Mouse (Mus musculus) v-Abl transformed pro-B cells (cell line): ENCODE data around the gene Cyb561a3.

ENCODE experiments used
- in situ Hi-C, 2 experiments: fragments of 400-800 bp; cut with MboI; formaldehyde crosslinking; loops; one replicate each; pipeline ENCODE4 v1.15.1; 2025; ENCODE audit not compliant: unreplicated experiment in 2 of 2

The Cyb561a3 gene

DNA sequence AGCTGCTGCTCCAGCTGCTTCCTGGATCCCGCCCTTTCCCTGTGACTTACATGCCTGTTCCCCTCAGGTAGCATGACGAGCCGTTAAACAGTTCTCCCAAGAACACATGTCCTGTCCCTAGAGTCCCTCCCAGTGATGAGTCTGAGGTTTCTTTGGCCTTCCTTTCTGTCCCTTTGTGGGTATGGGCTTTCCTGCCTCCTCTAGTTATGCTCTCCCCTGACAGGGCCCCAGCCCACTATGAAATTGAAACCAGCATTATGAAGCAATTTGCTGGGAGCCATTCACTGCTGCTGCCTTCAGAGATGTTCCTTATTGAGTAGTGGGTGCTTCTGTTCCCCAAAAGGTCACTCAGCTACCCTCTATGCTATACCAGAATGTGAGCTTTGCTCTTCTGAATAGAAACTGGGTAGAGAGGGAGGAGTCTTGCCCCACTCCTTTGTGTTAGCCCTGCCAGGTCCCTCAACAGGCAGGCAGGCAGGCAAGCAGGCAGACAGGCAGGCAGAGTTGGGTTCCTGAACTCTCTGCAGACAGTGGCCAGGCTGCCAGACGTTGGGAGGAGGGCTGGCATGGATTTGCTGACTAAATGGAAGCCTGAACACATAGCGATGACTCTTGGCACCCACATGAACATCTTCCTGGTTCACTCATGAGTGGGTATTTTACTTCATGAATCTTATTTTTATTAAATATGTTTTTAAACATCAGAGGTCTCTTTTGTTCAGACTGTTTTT is 12.3 kb downstream of the Cyb561a3 start:
- in situ Hi-C loops, result loop anchor here (25.0 kb wide), 2 partner anchors 627 to 652 kb away; no protein-coding TSS in a partner anchor

DNA sequence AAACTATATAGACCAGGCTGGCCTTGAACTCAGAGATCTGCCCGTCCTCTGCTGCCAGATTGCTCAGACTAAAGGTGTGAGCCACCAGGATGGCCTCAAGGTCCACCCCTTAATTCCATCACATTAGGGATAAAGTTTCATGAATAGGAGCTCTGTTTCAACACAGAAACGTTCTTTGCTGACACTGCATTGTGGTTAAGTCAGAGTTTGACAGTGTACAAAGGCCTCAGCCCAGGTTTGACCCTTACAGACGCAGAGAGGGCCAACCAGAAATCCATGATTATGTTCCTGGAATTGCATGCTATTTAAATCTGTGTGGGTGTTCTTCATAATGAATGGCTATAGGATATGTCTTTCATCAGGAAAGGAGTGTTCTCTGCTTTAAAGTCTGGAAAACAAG is 13.3 kb downstream of the Cyb561a3 start:
- in situ Hi-C loops, result loop anchor here (25.0 kb wide), 2 partner anchors 628 to 653 kb away; no protein-coding TSS in a partner anchor

DNA sequence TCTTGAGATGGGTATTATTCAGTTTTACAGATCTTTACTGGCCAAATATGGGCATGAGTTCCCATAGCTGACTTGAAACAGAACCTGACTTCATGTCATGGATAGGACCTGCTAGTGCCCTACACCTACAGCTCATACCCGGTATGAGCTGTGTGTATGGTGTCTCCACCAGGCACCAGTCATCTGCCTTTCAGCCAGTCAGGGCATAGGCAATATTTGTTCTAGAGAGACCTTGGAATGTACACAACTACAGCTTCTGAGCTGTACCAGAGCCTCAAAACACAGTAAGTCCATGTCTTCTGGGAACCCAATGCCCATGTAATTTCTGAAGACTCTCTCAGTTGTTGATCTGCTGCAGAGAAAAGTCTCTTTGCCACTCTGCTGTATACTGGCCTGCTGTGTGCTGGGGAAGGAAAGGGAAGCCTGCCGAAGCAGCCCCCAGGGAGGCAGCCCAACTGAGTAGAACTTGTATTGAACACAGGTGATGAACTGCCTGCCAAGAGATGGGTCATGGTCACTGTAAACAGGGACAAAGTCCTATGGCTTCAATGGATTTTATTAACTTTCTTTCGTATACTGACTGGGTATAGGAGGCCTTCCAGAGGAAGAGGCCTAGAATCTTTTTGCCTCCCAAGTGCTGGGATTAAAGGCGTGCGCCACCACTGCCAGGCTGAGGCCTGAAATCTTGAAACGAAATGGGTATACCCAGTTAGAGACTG is 14.8 kb downstream of the Cyb561a3 start:
- in situ Hi-C loops, result loop anchor here (25.0 kb wide), 2 partner anchors 630 to 655 kb away; no protein-coding TSS in a partner anchor

DNA sequence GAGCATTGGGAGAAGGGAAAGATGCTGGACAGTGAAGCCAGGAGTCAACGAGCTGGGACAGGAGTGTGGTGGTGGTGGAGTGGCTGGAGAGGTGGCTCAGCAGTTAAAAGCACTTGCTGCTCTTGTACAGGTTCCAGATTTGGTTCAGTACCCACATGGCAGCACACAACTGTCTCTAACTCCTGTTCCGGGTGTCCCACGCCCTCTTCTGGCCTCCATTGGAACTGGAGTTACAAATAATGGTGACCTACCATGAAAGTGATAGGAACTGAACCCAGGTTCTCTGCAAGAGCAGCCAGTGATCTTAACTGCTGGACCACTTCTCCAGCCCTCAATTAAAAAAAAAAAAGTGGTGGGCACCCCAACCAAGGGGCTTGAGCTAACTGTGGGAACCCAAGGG is 21.2 kb downstream of the Cyb561a3 start:
- in situ Hi-C loops, result loop anchor here (25.0 kb wide), 2 partner anchors 636 to 661 kb away; no protein-coding TSS in a partner anchor

DNA sequence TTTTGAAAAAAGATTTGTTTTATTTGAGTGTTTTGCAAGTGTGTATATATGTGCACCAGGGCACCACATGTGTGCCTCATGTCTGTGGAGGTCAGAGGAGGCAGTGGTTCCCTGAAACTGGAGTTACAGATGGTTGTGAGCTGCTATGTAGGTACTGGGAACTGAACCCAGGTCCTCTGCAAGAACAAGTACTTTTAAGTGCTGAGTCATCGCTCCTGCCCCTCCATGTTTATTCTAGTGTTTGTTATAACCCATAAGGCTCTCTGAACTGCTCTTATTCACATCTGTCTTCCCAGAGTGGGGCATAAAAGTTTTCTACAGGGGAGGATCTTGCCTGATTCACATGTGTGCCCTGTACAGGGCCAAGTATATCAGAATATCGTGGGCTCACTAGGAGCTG is 22.7 kb downstream of the Cyb561a3 start:
- in situ Hi-C loops, result loop anchor here (10.0 to 25.0 kb wide), 5 partner anchors 87 to 1338 kb away; no protein-coding TSS in a partner anchor

DNA sequence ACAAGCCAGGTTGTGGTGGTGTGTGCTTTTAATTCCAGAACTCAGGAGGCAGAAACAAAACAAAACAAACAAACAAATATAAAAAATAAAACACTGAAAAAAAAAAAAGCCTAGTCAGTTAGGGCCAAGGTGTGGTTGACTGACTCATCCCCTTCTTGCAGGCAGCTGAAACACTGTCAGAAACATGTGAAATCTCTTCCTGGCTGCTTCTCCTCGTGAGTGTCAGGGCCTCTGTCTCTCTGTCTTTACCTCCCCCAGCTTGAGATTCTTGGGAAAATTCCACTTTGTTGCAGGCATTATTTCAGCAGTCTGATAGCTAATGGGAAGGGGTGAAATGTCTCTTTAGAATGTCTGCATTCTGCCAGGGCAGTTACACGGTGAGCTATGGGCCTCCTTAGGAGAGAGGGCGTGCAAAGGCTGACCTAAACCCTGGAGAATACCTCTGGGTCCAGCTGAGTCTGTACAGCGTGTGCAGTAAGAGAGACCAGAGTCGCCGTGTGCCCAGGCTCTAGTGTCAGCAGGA is 25.3 kb downstream of the Cyb561a3 start:
- in situ Hi-C loops, result loop anchor here in 1 of 2 experiments (10.0 to 25.0 kb wide), 3 partner anchors 90 to 1335 kb away; no protein-coding TSS in a partner anchor

DNA sequence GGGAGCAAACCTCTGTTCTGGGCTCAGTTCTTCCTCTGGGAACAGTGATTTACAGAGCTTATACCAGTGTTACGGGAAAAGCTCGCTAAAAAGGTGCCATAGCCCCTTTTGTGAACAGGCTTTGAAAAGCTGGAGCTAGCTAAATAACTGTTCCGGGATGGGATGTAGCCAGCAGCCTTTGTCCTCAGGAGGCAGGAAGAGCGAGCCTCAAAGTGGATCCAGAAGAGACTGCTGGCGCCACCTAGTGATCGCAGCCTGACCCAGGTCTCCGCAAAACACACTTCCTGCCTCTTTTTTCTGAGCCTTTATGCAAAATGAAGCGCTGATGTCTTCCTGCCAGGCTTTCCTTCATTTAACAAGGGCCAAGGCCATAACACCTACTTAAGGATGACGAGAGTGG is 25.8 kb downstream of the Cyb561a3 start:
- in situ Hi-C loops, result loop anchor here in 1 of 2 experiments (10.0 to 25.0 kb wide), 3 partner anchors 90 to 1335 kb away; no protein-coding TSS in a partner anchor

DNA sequence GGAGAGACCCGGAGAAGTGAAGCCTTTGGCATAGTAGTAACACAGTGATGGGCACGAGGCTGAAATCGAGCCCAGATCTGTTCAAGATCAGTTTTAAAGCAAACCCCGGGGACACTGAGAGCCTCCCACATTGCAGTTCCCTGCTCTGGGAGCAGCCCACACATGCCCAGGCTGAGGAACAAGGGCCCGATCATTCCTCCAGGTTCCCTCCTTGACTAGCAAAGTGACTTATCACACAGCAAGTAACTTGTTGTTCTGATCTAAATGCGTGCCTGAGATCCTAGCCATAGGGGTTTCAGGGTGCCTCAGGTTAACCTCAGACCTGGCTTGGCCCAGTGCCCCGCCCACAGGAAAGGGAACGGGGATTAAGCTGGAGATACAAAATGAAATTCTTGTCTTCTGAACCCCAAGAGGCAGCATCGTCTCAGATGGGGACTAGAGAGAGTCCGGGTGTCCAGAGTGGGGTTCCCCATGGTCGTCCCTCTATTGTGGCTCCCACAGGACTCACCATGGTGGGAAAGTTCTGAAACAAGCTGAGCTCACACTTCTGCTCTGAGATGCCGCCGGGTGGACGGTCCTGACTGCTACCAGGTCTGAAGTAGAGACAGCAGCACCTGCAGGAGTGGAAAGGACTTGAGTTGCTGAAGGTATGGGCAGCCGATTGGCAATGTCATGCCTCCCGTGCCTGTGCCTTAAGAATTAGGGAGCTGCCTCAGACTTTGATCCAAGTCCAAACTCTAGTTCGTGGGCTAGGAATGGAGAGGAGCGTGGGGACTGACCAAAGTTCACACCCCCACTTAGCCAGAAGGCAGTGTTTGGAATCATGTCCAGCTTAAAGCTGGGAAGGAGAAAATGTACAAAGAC is 26.9 kb downstream of the Cyb561a3 start:
- in situ Hi-C loops, result loop anchor here in 1 of 2 experiments (10.0 to 25.0 kb wide), 3 partner anchors 92 to 1333 kb away; no protein-coding TSS in a partner anchor

DNA sequence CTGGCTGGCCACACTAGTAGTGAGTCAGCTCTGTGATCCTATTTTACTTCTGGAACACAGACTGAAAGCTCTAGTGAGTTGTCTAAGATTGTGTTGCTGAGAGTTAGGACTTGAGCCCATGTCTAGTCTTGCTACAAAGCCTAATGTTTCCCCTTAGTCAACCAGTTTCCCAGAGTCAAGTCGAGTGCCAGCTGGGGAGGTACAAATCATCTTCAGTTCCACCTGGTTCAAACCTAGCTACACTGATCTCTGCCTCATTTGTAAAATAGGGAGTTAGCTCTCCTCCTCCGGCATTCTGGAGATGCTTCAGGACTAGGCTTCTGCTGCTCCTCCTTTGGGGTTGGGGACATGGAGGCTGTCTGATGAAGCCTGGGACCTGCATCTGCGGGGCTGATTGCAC is 27.6 kb downstream of the Cyb561a3 start:
- in situ Hi-C loops, result loop anchor here in 1 of 2 experiments (10.0 to 25.0 kb wide), 3 partner anchors 92 to 1333 kb away; no protein-coding TSS in a partner anchor

DNA sequence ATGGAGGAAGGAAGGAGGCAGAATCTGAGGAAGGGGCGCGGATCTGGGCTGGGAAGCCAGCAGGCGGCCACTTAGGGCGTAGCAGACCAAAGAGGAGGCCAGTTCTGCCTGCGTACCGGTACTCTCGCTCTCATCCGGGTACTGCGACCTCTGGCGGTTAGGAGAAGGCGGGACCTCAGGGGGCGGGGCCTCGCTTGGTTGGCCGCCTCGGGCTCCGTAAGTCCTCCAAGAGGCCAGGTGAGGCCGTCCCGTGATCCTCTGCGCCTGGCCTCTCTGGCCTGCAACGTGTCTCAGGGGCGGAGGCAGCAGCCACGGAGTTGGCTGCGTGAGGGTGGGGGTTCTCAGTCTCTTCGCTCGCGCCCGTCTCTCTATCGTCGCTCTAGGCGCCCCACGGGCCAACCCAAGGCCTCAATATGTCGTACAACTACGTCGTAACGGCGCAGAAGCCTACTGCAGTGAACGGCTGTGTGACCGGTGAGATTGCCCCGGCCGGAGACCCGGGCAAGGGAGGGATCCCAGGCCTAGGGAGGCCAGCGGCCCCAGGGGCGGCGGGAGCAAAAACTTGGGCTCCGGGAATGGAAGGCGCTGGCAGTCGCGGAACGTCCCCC is 28.4 kb downstream of the Cyb561a3 start, which contains the start of the genes Ddb1 and Tkfc:
Ddb1 (plus strand) TSS at position 35 of the 608 bp plus-strand sequence.
Tkfc (minus strand) TSS at position 362 of the 608 bp plus-strand sequence.
- in situ Hi-C loops, result loop anchor here (5.0 to 25.0 kb wide), 4 partner anchors 53 to 1332 kb away; no protein-coding TSS in a partner anchor

DNA sequence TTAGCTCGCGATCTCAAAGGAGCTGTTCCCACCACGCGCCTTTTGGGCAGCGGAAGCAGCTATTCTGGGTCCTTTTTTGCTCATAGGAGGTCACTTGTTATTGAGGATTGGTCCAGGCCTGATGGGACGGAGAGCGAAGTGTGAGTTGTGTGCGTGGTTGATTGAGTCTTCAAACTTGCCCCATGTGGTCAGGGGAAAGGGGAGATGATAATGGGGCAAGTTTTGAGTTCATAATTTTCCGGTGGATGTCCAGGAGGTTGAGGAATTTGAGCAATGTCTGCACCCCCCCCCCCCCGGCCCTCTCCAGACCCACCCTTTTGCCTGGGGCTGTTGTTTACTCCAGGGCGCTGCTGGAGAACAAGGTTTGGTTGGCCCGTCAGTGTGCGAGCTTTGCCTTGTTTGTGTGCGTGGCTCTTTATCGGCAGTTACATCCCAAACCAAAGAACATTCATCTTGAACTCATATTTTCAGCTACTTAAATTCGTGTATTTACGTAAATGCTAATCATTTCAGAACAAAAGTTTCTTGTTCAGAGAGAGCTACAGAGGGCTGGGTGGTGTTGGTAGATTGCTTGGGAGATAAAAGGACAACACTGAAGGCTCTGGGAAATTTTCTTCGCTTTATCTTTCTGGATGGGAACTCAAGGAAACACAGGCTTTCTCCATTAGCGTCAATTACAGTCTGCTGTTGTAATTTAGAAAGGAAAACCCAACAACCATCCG is 29.1 kb downstream of the Cyb561a3 start:
- in situ Hi-C loops, result loop anchor here (5.0 to 25.0 kb wide), 4 partner anchors 54 to 1331 kb away; no protein-coding TSS in a partner anchor

DNA sequence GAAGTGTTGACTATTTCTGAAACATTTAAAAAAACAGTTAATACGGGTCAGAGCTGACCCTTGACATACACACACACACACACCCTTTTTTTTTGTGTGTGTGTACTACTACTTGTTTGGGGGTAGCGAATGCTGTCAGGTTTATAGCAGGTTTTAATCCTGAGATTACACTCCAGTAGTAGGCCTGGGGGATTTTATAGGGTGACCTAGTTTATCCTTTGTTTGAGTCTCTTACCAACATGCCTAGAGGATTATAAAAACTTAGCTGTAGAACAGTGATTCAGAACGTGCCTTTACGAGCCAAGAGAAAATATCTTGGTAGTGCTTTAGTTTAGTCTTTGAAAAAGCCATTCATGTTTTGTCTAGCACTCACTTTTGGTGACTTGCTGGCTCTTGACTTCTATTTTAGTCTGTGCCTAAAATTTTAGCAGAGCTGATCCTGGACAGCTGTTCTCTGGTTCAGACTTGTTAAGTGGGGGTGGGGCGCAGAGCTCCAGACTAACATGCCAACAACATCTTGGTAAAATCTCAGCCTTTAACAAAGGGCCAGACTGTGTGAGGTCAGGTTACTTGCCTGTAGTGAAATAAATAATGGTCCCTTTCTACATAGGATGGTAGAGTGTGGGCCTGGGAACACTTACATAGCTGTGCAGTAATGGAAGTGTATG is 31.7 kb downstream of the Cyb561a3 start:
- in situ Hi-C loops, result loop anchor here (5.0 to 25.0 kb wide), 4 partner anchors 56 to 1329 kb away; no protein-coding TSS in a partner anchor

DNA sequence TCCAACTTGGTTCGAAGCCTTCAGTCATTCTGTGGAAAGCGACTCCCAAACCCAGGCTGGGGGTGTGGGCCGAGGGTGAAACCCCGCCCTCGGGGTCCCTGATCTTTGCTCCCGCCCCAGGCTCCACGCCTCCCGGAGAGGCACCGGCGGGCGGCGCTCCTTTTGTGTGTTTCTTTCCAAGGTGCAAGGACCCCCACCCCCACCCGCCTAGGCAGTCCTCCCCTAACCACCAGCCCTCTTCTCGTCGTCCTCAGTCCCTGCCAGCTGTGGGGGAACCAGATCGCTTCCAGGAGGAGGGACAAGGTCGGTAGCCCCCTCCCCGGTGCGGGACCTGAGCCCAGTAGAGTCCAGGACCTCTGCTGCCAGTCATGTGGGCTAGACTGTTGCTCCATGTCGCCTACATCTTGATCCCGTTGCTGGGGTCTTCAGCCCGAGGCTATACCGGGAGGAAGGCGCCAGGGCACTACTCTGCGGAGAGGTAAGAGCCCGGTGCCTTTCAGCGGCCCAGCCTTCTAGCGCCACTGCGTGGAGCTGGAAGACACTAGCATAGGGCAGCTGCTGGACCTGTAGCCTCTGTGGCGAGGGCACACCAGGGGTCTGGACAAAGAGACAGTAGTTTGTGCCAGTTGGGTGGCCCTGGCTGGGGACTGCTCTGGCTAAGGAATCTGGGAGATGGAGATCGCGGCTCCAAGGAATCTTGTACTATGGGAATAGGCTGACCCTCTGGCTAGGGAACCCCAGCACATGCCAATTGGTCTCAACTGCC is 57.3 kb downstream of the Cyb561a3 start, which contains the start of gene Vwce:
Vwce (plus strand) TSS at position 108 of the 766 bp plus-strand sequence.
- in situ Hi-C loops, result loop anchor here in 1 of 2 experiments (25.0 kb wide), 1 partner anchor 372 kb away; no protein-coding TSS in a partner anchor

DNA sequence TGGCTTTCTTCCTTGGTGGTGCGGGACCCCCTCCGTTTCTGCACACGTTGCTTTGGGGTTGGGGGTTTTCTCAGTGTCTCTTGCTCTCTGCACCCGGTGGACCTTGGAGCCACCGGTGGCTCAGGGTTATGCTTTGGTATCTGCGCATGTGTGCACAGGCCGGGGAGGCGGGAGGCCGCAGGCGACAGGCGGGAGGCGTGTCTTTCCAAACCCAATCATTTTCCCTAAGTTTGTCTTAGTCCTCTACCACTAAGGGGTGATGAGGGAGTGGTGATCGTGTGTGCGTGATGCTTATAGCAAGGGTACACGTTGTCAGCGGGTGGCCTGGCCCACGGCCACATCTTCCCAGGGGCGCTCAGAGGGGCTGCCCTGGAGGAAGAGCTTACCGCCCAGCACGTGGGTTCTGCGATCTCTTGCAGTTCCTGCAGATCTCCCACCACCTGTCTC is 57.9 kb downstream of the Cyb561a3 start:
- in situ Hi-C loops, result loop anchor here in 1 of 2 experiments (25.0 kb wide), 1 partner anchor 373 kb away; no protein-coding TSS in a partner anchor

DNA sequence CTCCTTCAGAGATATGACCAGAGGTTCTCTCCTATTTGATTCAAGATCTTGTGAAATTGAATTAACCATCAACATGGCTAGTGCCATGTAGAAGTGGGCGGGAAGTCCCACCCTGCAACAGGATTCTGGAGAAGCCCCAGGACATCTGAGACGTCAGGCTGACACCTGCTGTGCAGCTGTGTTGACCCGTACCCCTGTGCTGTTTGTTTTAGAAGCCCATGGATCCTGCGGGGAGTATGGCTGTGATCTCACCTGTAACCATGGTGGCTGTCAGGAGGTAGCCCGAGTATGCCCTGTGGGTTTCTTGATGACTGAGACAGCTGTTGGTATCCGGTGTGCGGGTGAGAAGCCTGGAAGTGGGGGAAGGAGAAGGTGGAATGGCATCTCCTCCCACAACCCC is 60.9 kb downstream of the Cyb561a3 start:
- in situ Hi-C loops, result loop anchor here in 1 of 2 experiments (25.0 kb wide), 1 partner anchor 376 kb away; no protein-coding TSS in a partner anchor

DNA sequence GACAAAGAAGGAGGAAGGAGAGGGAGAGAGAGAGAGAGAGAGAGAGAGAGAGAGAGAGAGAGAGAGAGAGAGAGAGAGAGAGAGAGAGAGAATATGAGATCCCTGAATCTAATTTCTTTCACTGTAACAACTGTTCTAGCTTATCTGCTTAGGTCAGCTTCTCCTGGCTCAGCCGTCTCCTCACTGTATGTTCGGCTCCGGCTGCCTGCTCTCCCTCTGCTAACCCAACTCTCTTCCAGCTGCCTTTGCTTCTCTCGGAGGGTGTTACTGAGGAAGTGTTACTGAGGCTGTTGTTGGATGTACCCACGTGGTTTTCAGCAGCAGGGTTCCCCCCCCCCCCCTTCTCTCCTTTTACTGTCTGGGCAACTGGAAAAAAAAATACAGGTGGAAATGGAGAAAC is 63.1 kb downstream of the Cyb561a3 start:
- in situ Hi-C loops, result loop anchor here in 1 of 2 experiments (25.0 kb wide), 1 partner anchor 378 kb away; no protein-coding TSS in a partner anchor
